Mouse (Mus musculus): ENCODE measurements at regions not wholly inside any gene's neighbourhood (a gene's known extent, or its start where the extent isn't known, plus 50 kb on each side); places are given as distances from the start of the nearest gene placed in this dataset.

- TF ChIP-seq E2F4 (IDR thresholded peaks at IDR 0.05; ENCODE audit: borderline replicate concordance, low read depth, low read length) (no peak), HCFC1 (IDR thresholded peaks at IDR 0.05; ENCODE audit: low read depth, low read length) (no peak), TBP (IDR thresholded peaks at IDR 0.05; ENCODE audit: low read depth, low read length) (no peak), MAFK (IDR thresholded peaks at IDR 0.05; ENCODE audit: borderline replicate concordance, low read depth, low read length) (no peak), GATA1 (IDR thresholded peaks at IDR 0.05; ENCODE audit: low read depth, low read length) (no peak), MAZ (IDR thresholded peaks at IDR 0.05; ENCODE audit: low read depth, low read length) (no peak), NRF1 (IDR thresholded peaks at IDR 0.05; ENCODE audit: insufficient read depth, low read depth, low read length, poor library complexity, severe bottlenecking) (no peak), USF1 (IDR thresholded peaks at IDR 0.05; ENCODE audit: low read depth, low read length) (no peak), POLR2A (IDR thresholded peaks at IDR 0.05; ENCODE audit: control insufficient read depth in 1 of 2, insufficient read depth in 1 of 2, low read depth in 1 of 2, low read length in 2 of 2, poor library complexity in 1 of 2) (no peak), CTCF (IDR thresholded peaks at IDR 0.05 in 2 of 3, conservative IDR thresholded peaks at IDR 0.05 in 1 of 3; ENCODE audit: control insufficient read depth in 1 of 3, insufficient read depth in 1 of 3, low read depth in 2 of 3, low read length in 3 of 3, poor library complexity in 1 of 3, severe bottlenecking in 1 of 3) (no peak), MYC (IDR thresholded peaks at IDR 0.05; ENCODE audit: low read depth, low read length) (no peak), EP300 (IDR thresholded peaks at IDR 0.05; ENCODE audit: low read depth in 1 of 2, low read length in 2 of 2) (no peak), JUND (IDR thresholded peaks at IDR 0.05; ENCODE audit: low read depth, low read length) (no peak)
Measured at GRCm38 (mm10) chr2:47888166-47888565, 925.7 kb upstream of the Acvr2a start.

Measured in MEL (cell line).